Mouse (Mus musculus) heart, adult 2 months (tissue): Measurements from ENCODE around the gene Hormad2.

ENCODE experiments used
- CTCF ChIP-seq: fragments of 200-600 bp; IDR thresholded peaks from 2 replicates; pipeline ENCODE4 v1.8.1; 2022; ENCODE audit warnings: antibody characterized with exemption, mild to moderate bottlenecking, moderate library complexity
- EP300 ChIP-seq: fragments of 200-500 bp; IDR thresholded peaks from 2 replicates; pipeline ENCODE4 v1.6.1; 2011; ENCODE audit warnings: low read depth, low read length, control low read depth; ENCODE audit not compliant: insufficient read depth
- POLR2A ChIP-seq: fragments of 200-500 bp; IDR thresholded peaks from 2 replicates; pipeline ENCODE4 v1.6.1; 2011; ENCODE audit warnings: mild to moderate bottlenecking, low read depth, low read length, control low read depth; ENCODE audit not compliant: insufficient read depth

DNA sequence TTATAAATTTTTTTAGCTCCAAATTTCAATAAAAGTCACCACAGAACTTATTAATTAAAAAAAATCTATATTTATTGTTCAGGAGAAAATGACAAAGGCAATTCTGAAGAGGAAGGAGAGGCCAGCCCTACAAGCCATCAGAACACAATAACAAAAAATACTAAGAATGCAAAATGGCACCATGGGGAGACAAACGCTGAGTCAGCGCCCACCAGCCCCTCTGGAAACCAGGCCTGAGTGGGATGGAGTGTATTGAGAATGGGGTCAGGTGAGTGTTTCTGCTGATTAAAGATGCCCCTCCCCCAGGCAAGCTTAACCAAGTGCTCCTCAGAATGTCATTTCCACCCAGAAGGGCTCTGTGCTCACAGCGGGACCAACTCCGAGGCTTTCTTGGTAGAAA lies 135.8 kb downstream of the Hormad2 start:
- TF ChIP-seq CTCF (no peak), EP300 (no peak), POLR2A (no peak)
